Mouse (Mus musculus): ENCODE data around the gene Mars.

DNA sequence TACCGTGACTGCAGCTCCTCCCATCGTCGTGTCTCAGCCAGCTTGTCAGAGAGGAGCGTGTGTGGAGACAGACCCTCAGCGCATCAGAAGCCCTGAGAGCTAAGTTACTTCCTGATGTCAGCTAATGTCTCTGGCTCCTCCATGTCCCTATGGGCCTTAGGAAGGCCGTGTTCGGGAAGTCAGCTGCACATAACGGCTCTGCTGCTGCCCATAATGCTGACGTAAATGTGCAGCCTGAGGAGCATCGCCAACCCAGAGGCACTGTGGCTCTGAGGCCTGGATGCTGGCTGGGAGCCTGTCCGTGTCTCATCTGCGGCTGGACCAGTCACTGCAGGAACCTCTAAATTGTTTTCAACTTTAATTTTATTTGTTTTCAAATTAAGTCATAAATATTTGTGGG lies 42.5 kb downstream of the Mars start:
- TF ChIP-seq CTCF (IDR thresholded peaks at IDR 0.05; ENCODE audit: control insufficient read depth, insufficient read depth, insufficient replicate concordance, low read depth, low read length), result no peak
- no peak for TF ChIP-seq POLR2A (IDR thresholded peaks at IDR 0.05; ENCODE audit: control insufficient read depth, low read depth, low read length)

All from testis, adult 2 months (tissue).